Mouse (Mus musculus) megakaryocyte, embryonic 14.5 days (primary cell): ENCODE measurements around the gene Col13a1. TPM values are rescaled to one million over a fixed set of nuclear protein-coding genes. Genes with fewer than 3 reads are reported as not detected.

Source experiments
- H3K27me3 ChIP-seq: replicated peaks from 2 replicates; pipeline ENCODE3; 2012; ENCODE audit warnings: inconsistent platforms
- H3K36me3 ChIP-seq: replicated peaks from 2 replicates; pipeline ENCODE3; 2012; ENCODE audit warnings: low read length, inconsistent platforms, mixed read lengths
- H3K4me1 ChIP-seq: 2 replicates; pipeline ENCODE4 v1.6.1; 2012; ENCODE audit warnings: inconsistent platforms
- H3K4me3 ChIP-seq: replicated peaks from 2 replicates; pipeline ENCODE3; 2012; ENCODE audit warnings: moderate library complexity, mild to moderate bottlenecking, inconsistent platforms
- H3K9me3 ChIP-seq: 2 replicates; pipeline ENCODE4 v1.6.1; 2012; ENCODE audit warnings: inconsistent platforms
- FLI1 ChIP-seq: IDR thresholded peaks from 2 replicates; pipeline ENCODE4 v1.6.1; 2012; ENCODE audit warnings: low read length, inconsistent platforms, mixed read lengths
- GATA1 ChIP-seq: IDR thresholded peaks from 3 replicates; pipeline ENCODE4 v1.6.1; 2012; ENCODE audit warnings: mixed read lengths, low read length, inconsistent platforms, borderline replicate concordance
- polyA plus RNA-seq: library from polyadenylated mRNA; stranded (reverse); fragments of >175 nt; gene quantifications from 2 replicates; pipeline ENCODE4 v1.2.3, GENCODE M21; 2012; ENCODE audit warnings: low replicate concordance; ENCODE audit not compliant: insufficient read depth

Gene Col13a1
- polyA plus RNA-seq, 1 experiment, result not detected

- H3K4me1 ChIP-seq, result peaks cover 33% of the 10 kb centered on the region
- H3K36me3 ChIP-seq, result no peaks in the 10 kb centered on the region
- no peak for TF ChIP-seq FLI1
- TF ChIP-seq GATA1, result no peak
- peaks cover 24% of the 10 kb centered on the region for H3K9me3 ChIP-seq
- peaks cover 57% of the 10 kb centered on the region for H3K27me3 ChIP-seq
- H3K4me3 ChIP-seq, result no peak overlapping the region
Observed at GRCm38 (mm10) chr10:61931678-61932077, 47.2 kb downstream of the Col13a1 start.

GRCm38 (mm10) chr10:61929901-61930300 is 49.0 kb downstream of the Col13a1 start:
- Histone ChIP-seq H3K27me3 (peaks cover 41% of the 10 kb centered on the region), H3K4me1 (peaks cover 20% of the 10 kb centered on the region), H3K9me3 (peaks cover 28% of the 10 kb centered on the region), H3K4me3 (no peak overlapping the region), H3K36me3 (no peaks in the 10 kb centered on the region)
- TF ChIP-seq FLI1, result no peak
- no peak for TF ChIP-seq GATA1

DNA sequence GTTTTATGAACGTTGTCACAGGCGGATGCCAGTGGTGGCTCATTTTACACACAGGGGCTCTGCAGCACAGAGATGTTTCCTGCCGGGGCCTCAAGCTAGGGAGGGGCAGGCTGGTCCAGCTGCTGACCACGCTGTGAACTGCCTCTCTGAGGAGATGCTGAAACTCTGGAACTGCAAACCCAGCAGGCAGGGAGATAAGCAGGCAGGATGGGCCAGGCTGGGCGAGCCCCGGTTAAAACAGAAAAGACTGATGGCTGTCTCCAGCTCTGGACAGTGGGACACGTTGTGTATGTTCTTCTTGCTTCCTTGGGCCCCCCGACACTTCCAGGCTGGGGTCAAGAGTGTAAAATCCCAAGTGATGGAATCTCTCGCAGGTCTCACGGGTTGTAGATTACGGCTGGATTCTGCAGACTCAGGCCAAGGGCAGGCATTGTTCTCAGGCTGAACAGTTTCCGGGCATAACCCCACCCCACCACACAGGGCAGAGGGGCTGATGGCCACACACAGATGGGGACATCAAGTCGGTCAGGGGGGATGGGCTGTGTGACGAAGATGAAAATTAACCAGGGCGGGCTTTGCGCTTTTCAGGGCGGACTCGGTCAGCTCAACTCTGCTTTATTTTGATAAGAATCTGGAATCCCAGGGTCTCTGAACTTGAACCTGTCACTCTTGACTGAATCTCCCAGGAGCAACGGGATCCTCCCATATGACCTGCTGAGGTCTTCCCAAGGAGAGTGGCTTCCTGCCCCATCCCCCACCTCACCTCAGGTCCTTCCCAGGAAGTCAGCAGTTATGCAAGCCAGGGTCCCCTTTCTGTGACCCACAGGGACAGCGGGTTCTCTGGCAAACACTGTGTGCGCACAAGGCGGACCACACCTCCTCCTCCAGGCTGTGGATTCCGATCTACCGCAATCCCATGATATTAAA is 49.9 kb downstream of the Col13a1 start:
- Histone ChIP-seq H3K9me3 (peaks cover 28% of the 10 kb centered on the region), H3K27me3 (peaks cover 38% of the 10 kb centered on the region), H3K36me3 (no peaks in the 10 kb centered on the region), H3K4me3 (peak overlapping the region; percentile 53), H3K4me1 (peaks cover 19% of the 10 kb centered on the region)
- TF ChIP-seq FLI1, result no peak
- TF ChIP-seq GATA1, result no peak

DNA sequence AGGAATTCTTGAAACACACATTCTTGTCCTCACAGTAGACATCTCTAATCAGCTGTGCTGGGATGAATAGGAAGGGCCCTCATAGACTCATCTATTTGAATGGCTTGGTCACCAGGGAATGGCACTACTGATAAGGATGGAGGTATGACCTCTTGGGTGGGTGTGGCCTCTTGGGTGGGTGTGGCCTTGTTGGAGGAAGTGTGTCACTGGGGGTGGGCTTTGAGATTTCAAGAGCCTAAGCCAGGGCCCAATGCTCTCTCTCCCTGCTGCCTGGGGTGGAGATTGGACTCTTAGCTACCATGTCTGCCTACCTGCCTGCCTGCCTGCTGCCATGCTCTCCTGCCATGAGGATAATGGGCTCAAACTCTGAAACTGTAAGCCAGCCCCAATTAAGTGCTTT is 53.2 kb downstream of the Col13a1 start:
- H3K36me3 ChIP-seq, result no peaks in the 10 kb centered on the region
- no peak overlapping the region for H3K4me3 ChIP-seq
- H3K27me3 ChIP-seq, result peaks cover 24% of the 10 kb centered on the region
- H3K9me3 ChIP-seq, result peaks cover 7% of the 10 kb centered on the region
- peaks cover 30% of the 10 kb centered on the region for H3K4me1 ChIP-seq
- no peak for TF ChIP-seq GATA1
- TF ChIP-seq FLI1, result no peak

- H3K36me3 ChIP-seq, result no peaks in the 10 kb centered on the region
- H3K9me3 ChIP-seq, result peaks cover 28% of the 10 kb centered on the region
- peak overlapping the region; percentile 51 for H3K4me3 ChIP-seq
- peaks cover 3% of the 10 kb centered on the region for H3K27me3 ChIP-seq
- TF ChIP-seq GATA1 (no peak), FLI1 (no peak)
- peaks cover 19% of the 10 kb centered on the region for H3K4me1 ChIP-seq
Observed at GRCm38 (mm10) chr10:61920655-61921365, 58.1 kb downstream of the Col13a1 start.

- H3K27me3 ChIP-seq, result peaks cover 3% of the 10 kb centered on the region
- no peak overlapping the region for H3K4me3 ChIP-seq
- peaks cover 19% of the 10 kb centered on the region for H3K4me1 ChIP-seq
- H3K36me3 ChIP-seq, result no peaks in the 10 kb centered on the region
- peaks cover 32% of the 10 kb centered on the region for H3K9me3 ChIP-seq
- TF ChIP-seq GATA1 (no peak), FLI1 (no peak)
Observed at GRCm38 (mm10) chr10:61919924-61920654, 58.8 kb downstream of the Col13a1 start.

DNA sequence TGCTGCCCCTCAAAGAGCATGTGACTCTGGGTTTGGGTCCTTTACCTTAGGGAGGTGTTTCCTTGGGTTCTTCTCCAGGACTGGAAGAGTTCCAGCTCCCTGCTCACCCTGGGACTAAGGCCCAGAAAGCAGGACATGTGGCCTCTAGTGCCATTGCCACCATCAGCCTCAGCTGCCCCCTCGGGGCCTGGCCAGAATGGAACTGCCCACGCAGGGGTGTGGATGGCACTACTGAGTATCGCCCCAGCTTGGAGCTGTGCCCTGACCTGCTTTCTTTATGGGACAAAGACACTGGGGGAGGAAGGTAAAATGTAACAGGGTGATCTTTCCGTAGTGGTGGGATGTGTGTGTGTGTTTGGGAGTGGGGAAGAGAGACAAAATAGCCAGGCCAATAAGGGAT is 59.4 kb downstream of the Col13a1 start:
- TF ChIP-seq FLI1, result no peak
- TF ChIP-seq GATA1, result no peak
- Histone ChIP-seq H3K27me3 (peaks cover 3% of the 10 kb centered on the region), H3K36me3 (no peaks in the 10 kb centered on the region), H3K9me3 (peaks cover 38% of the 10 kb centered on the region), H3K4me3 (no peak overlapping the region), H3K4me1 (peaks cover 19% of the 10 kb centered on the region)

- H3K36me3 ChIP-seq, result no peaks in the 10 kb centered on the region
- no peak overlapping the region for H3K4me3 ChIP-seq
- H3K4me1 ChIP-seq, result peaks cover 12% of the 10 kb centered on the region
- H3K27me3 ChIP-seq, result no peaks in the 10 kb centered on the region
- peaks cover 40% of the 10 kb centered on the region for H3K9me3 ChIP-seq
- TF ChIP-seq GATA1 (no peak), FLI1 (no peak)
Observed at GRCm38 (mm10) chr10:61917066-61917465, 61.8 kb downstream of the Col13a1 start.

- TF ChIP-seq GATA1 (no peak), FLI1 (no peak)
- no peaks in the 10 kb centered on the region for H3K36me3 ChIP-seq
- peaks cover 43% of the 10 kb centered on the region for H3K9me3 ChIP-seq
- H3K4me3 ChIP-seq, result no peak overlapping the region
- peaks cover 4% of the 10 kb centered on the region for H3K27me3 ChIP-seq
- H3K4me1 ChIP-seq, result peaks cover 1% of the 10 kb centered on the region; the same call in 1 of the 2 replicates
Observed at GRCm38 (mm10) chr10:61911770-61912169, 67.1 kb downstream of the Col13a1 start.
